Mouse (Mus musculus) fibroblast of lung, adult 2 months (primary cell): ENCODE measurements at regions not wholly inside any gene's neighbourhood (a gene's known extent, or its start where the extent isn't known, plus 50 kb on each side); places are given as distances from the start of the nearest gene placed in this dataset.

Source experiments
- DNase-seq: peaks from one replicate; pipeline ENCODE4 v3.0.0-alpha.2; 2011; ENCODE audit warnings: low read depth

DNA sequence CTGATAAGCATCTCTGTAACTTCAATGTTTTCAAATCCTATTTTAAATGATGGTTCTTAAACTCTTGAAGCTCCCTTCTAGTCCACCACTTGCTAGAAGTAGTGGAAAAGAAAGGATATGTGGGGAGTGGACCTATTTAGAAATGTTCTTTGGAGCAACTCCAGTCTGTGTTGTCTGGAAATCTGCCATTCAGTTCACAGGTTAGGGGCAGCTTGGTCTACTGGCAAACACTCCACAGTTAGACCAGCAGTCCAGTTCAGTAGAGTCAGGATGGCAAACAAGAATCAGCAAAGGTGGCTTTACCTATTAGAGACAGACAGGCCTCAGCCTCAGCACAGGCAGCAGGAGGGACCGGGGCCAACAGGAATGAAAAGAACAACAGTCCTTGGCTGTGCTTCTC is 67.3 kb upstream of the Dpyd start:
- no peak for DNase-seq

DNA sequence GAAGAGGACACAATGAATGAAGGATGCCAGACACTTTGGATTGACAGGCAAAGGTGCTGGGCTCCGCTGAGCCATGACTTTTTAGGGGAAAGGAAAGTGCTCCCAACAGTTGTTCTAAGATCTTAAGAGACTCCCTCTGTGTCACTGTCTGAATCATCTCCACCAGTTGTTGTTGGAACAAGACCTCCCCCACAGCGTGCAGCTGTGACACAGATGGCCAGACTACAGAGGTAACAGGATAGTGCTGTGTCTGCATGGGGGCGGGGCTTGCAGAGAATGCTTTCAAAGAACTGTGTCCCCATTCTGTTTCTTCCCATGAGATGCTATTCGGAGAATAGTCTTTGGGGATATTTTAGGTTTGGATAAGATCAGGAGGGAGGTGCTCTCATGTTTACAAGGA is 61.7 kb upstream of the Dpyd start:
- DNase-seq, result no peak

DNA sequence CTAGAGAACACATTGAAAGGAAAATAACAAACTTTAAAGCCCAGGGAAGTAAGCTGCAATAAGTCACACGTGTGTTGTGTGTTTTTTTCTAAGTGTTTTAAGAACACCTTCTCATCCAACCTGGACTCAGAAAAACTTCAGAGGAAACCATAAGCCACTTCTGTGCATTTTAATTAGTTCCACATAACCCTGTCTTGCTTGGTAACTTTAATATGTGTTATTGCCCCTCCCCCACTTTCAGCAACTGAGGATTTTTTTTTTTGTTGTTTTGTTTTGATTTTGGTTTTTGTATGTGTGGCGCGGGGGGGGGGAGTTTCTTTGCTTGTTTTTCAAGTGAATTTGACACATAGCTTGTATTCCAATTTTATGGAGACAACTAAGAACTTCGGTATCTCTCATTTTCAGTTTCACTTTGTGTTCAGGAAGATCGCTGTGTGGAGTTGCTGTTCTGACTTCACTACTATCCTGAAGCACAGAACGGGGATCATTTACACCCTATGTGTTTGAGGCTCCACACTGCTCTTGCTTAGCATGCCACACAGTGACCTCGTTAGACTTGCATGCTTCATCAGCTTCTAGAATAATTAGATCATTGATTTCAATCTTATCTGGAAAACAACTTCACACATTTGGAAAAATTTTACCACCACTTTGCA is 54.2 kb upstream of the Dpyd start:
- no peak for DNase-seq

GRCm38 (mm10) chr3:118510837-118511236 is 51.1 kb upstream of the Dpyd start:
- no peak for DNase-seq

DNA sequence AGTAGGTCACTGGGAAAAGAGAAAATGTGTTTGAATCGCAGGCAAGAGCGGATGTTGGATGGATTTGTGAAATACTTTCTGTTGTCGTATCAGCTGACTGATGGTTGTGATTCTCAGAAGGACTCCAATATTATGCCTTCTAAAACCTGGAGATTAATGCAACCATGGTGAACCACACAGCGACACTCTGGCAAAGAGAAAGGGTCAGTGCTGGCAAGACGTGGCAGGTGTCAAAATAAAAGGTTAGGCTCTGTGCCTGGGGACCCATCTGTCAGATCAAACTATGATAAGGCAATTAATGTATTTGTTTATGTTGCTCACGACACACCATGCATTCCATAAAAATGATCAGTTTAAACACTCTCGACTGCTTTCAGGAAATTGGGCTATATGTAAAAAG is 50.0 kb upstream of the Dpyd start:
- DNase-seq, result no peak
